Mouse (Mus musculus) MEL (cell line): ENCODE measurements at regions not wholly inside any gene's neighbourhood (a gene's known extent, or its start where the extent isn't known, plus 50 kb on each side); places are given as distances from the start of the nearest gene placed in this dataset.

Source experiments
- DNase-seq: peaks from one replicate; pipeline ENCODE4 v3.0.0; 2011; ENCODE audit warnings: low read depth, low spot score
- H3K27ac ChIP-seq: 2 replicates; pipeline ENCODE4 v1.5.1; 2012; ENCODE audit warnings: low read depth, mild to moderate bottlenecking, control low read depth, low read length, moderate library complexity; ENCODE audit not compliant: control insufficient read depth
- H3K27me3 ChIP-seq, 2 experiments: fragments of 150-350 bp in 1 of 2; sonication (generic) in 1 of 2; 2 replicates each; pipeline ENCODE4 v1.6.1; 2012; ENCODE audit warnings: low read length in 2 of 2, mild to moderate bottlenecking in 2 of 2, improper control_type of control experiment in 1 of 2, moderate library complexity in 1 of 2; ENCODE audit not compliant: insufficient read depth in 2 of 2, control insufficient read depth in 1 of 2
- H3K36me3 ChIP-seq, 2 experiments: 2 replicates each; pipeline ENCODE4 v1.6.1; 2012 to 2014; ENCODE audit warnings: low read length in 2 of 2, improper control_type of control experiment in 1 of 2, inconsistent platforms in 1 of 2, mild to moderate bottlenecking in 1 of 2; ENCODE audit not compliant: insufficient read depth in 2 of 2, control insufficient read depth in 1 of 2
- H3K4me1 ChIP-seq, 2 experiments: fragments of 150-350 bp in 1 of 2; sonication (generic) in 1 of 2; 2 replicates each; pipeline ENCODE4 v1.6.1; 2012; ENCODE audit warnings: low read length in 2 of 2, improper control_type of control experiment in 1 of 2, mild to moderate bottlenecking in 1 of 2; ENCODE audit not compliant: insufficient read depth in 2 of 2, control insufficient read depth in 1 of 2
- H3K4me3 ChIP-seq, 2 experiments: fragments of 150-350 bp in 1 of 2; sonication (generic) in 1 of 2; 2 replicates each; pipeline ENCODE4 v1.5.1; 2012; ENCODE audit warnings: low read depth in 2 of 2, low read length in 2 of 2, mild to moderate bottlenecking in 2 of 2, moderate library complexity in 2 of 2, control low read depth in 1 of 2, improper control_type of control experiment in 1 of 2; ENCODE audit not compliant: control insufficient read depth in 1 of 2, insufficient read depth in 1 of 2
- H3K79me2 ChIP-seq: 2 replicates; pipeline ENCODE4 v1.6.1; 2012; ENCODE audit warnings: mild to moderate bottlenecking, low read length, moderate library complexity; ENCODE audit not compliant: control insufficient read depth, poor library complexity, insufficient read depth
- H3K9ac ChIP-seq: 2 replicates; pipeline ENCODE4 v1.6.1; 2012; ENCODE audit warnings: low read depth, mild to moderate bottlenecking, control low read depth, low read length, moderate library complexity; ENCODE audit not compliant: control insufficient read depth, poor library complexity, severe bottlenecking
- H3K9me3 ChIP-seq: fragments of 150-350 bp; sonication (generic); replicated peaks from 2 replicates; pipeline ENCODE4 v1.6.1; 2012; ENCODE audit warnings: mild to moderate bottlenecking, low read length, improper control_type of control experiment, moderate library complexity; ENCODE audit not compliant: insufficient read depth
- BHLHE40 ChIP-seq: IDR thresholded peaks from 2 replicates; pipeline ENCODE4 v1.6.1; 2012; ENCODE audit warnings: low read depth, mild to moderate bottlenecking, inconsistent platforms, low read length, improper control_type of control experiment, borderline replicate concordance
- CHD1 ChIP-seq: IDR thresholded peaks from 2 replicates; pipeline ENCODE4 v1.6.1; 2012; ENCODE audit warnings: low read depth, mild to moderate bottlenecking, inconsistent platforms, low read length, improper control_type of control experiment
- CHD2 ChIP-seq: IDR thresholded peaks from 2 replicates; pipeline ENCODE4 v1.6.1; 2011; ENCODE audit warnings: low read length, improper control_type of control experiment
- ETS1 ChIP-seq: IDR thresholded peaks from 2 replicates; pipeline ENCODE4 v1.6.1; 2012; ENCODE audit warnings: low read depth, mild to moderate bottlenecking, inconsistent platforms, low read length, improper control_type of control experiment, moderate library complexity
- HCFC1 ChIP-seq: IDR thresholded peaks from 2 replicates; pipeline ENCODE4 v1.6.1; 2012; ENCODE audit warnings: low read depth, mild to moderate bottlenecking, inconsistent platforms, low read length, improper control_type of control experiment, moderate library complexity
- JUND ChIP-seq: IDR thresholded peaks from 2 replicates; pipeline ENCODE4 v1.6.1; 2011; ENCODE audit warnings: low read depth, mild to moderate bottlenecking, improper control_type of control experiment, low read length
- MAFK ChIP-seq: IDR thresholded peaks from 2 replicates; pipeline ENCODE4 v1.6.1; 2011; ENCODE audit warnings: low read depth, mild to moderate bottlenecking, low read length, improper control_type of control experiment, borderline replicate concordance
- MAZ ChIP-seq: IDR thresholded peaks from 2 replicates; pipeline ENCODE4 v1.6.1; 2012; ENCODE audit warnings: low read depth, mild to moderate bottlenecking, inconsistent platforms, low read length, improper control_type of control experiment
- NELFE ChIP-seq: IDR thresholded peaks from 2 replicates; pipeline ENCODE4 v1.6.1; 2011; ENCODE audit warnings: low read depth, low read length, improper control_type of control experiment
- SMC3 ChIP-seq: IDR thresholded peaks from 2 replicates; pipeline ENCODE4 v1.6.1; 2011; ENCODE audit warnings: low read depth, low read length, improper control_type of control experiment
- TAL1 ChIP-seq: IDR thresholded peaks from 2 replicates; pipeline ENCODE4 v1.6.1; 2012; ENCODE audit warnings: mild to moderate bottlenecking, inconsistent platforms, low read length, moderate library complexity, mixed read lengths
- TBP ChIP-seq: IDR thresholded peaks from 2 replicates; pipeline ENCODE4 v1.8.0; 2011; ENCODE audit warnings: low read depth, low read length, improper control_type of control experiment
- TCF12 ChIP-seq: IDR thresholded peaks from 2 replicates; pipeline ENCODE4 v1.6.1; 2014; ENCODE audit warnings: low read depth, mild to moderate bottlenecking, inconsistent platforms, low read length, improper control_type of control experiment, moderate library complexity
- UBTF ChIP-seq: IDR thresholded peaks from 2 replicates; pipeline ENCODE4 v1.6.1; 2012; ENCODE audit warnings: low read depth, mild to moderate bottlenecking, inconsistent platforms, low read length, improper control_type of control experiment, moderate library complexity, borderline replicate concordance; ENCODE audit not compliant: insufficient read depth
- USF1 ChIP-seq: IDR thresholded peaks from 2 replicates; pipeline ENCODE4 v1.6.1; 2014; ENCODE audit warnings: low read depth, mild to moderate bottlenecking, inconsistent platforms, low read length, improper control_type of control experiment, moderate library complexity
- USF2 ChIP-seq, 2 experiments: IDR thresholded peaks; 2 replicates each; pipeline ENCODE4 v1.6.1; 2011 to 2012; ENCODE audit warnings: improper control_type of control experiment in 2 of 2, low read length in 2 of 2, borderline replicate concordance in 1 of 2, inconsistent platforms in 1 of 2, low read depth in 1 of 2, mild to moderate bottlenecking in 1 of 2; ENCODE audit not compliant: insufficient read depth in 1 of 2
- ZNF384 ChIP-seq: IDR thresholded peaks from 2 replicates; pipeline ENCODE4 v1.6.1; 2012; ENCODE audit warnings: low read depth, mild to moderate bottlenecking, inconsistent platforms, low read length, improper control_type of control experiment

GRCm38 (mm10) chr14:14511927-14512326, 110.8 kb downstream of the Olfr721-ps1 start:
- H3K27ac ChIP-seq, result no peak overlapping the region
- H3K9me3 ChIP-seq, result no peaks in the 10 kb centered on the region
- no peaks in the 10 kb centered on the region for H3K36me3 ChIP-seq
- no peak overlapping the region for H3K9ac ChIP-seq
- no peaks in the 10 kb centered on the region for H3K27me3 ChIP-seq
- no peaks in the 10 kb centered on the region for H3K4me1 ChIP-seq
- no peak for TF ChIP-seq JUND
- TF ChIP-seq USF2 (IDR thresholded peaks at IDR 0.05; ENCODE audit: borderline replicate concordance in 1 of 2, insufficient read depth in 1 of 2, low read depth in 1 of 2, low read length in 2 of 2), result no peak
- TF ChIP-seq HCFC1, result no peak
- TF ChIP-seq ZNF384, result no peak
- no peak for TF ChIP-seq ETS1
- no peak for TF ChIP-seq TCF12
- no peak for TF ChIP-seq CHD1
- TF ChIP-seq MAFK, result no peak
- no peak for TF ChIP-seq USF1
- TF ChIP-seq NELFE, result no peak
- no peak for TF ChIP-seq UBTF
- TF ChIP-seq TAL1, result no peak
- no peak for TF ChIP-seq BHLHE40
- no peak for TF ChIP-seq SMC3
- TF ChIP-seq CHD2, result no peak
- TF ChIP-seq MAZ, result no peak
- no peak overlapping the region for H3K4me3 ChIP-seq
- H3K79me2 ChIP-seq, result no peaks in the 10 kb centered on the region
- DNase-seq, result no peak

- no peaks in the 10 kb centered on the region for H3K27me3 ChIP-seq
- H3K36me3 ChIP-seq, result no peaks in the 10 kb centered on the region
- H3K27ac ChIP-seq, result no peak overlapping the region
- no peaks in the 10 kb centered on the region for H3K4me1 ChIP-seq
- no peaks in the 10 kb centered on the region for H3K9me3 ChIP-seq
- H3K79me2 ChIP-seq, result no peaks in the 10 kb centered on the region
- DNase-seq, result no peak
- no peak for TF ChIP-seq TBP
- H3K9ac ChIP-seq, result no peak overlapping the region
- H3K4me3 ChIP-seq, result no peak overlapping the region
These were observed 112.0 kb downstream of the Olfr721-ps1 start for GRCm38 (mm10) chr14:14513056-14513455.
